Mouse (Mus musculus) cerebellum, postnatal 4 days (tissue): ENCODE measurements at regions not wholly inside any gene's neighbourhood (a gene's known extent, or its start where the extent isn't known, plus 50 kb on each side); places are given as distances from the start of the nearest gene placed in this dataset.

ENCODE experiments used
- DNase-seq, 2 experiments: peaks; one replicate each; pipeline ENCODE4 v3.0.0; 2022; ENCODE audit warnings: low spot score in 2 of 2, mixed read lengths in 1 of 2

DNA sequence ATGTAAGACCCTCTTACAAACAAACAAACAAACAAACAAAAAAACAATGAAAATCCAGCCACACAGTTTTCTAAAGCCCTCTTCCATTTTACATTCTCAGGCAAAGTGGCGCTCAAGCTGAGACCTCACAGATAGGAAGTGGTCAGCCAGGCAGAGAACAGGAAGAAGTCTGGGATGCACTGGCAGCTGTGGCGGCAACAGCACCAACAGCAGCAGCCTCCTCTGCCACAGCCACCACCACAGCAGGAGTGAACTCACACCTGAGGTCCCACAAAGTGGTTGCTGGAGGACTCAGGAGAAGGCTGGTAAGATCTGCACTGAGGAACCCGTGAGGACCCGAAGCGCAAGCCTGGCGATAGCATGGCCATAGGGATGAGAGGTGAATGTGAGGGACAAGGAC is 156.3 kb downstream of the Grm4 start:
- no peak for DNase-seq

- DNase-seq, result no peak
These were observed 156.9 kb downstream of the Grm4 start for GRCm38 (mm10) chr17:27364338-27364737.

GRCm38 (mm10) chr17:27363911-27364310 is 157.3 kb downstream of the Grm4 start:
- no peak for DNase-seq

GRCm38 (mm10) chr17:27362221-27362620 is 158.0 kb upstream of the Lemd2 start:
- DNase-seq, result no peak

GRCm38 (mm10) chr17:27361362-27361761 is 157.1 kb upstream of the Lemd2 start:
- peak in 1 of 2 experiments; percentile 34 for DNase-seq

DNA sequence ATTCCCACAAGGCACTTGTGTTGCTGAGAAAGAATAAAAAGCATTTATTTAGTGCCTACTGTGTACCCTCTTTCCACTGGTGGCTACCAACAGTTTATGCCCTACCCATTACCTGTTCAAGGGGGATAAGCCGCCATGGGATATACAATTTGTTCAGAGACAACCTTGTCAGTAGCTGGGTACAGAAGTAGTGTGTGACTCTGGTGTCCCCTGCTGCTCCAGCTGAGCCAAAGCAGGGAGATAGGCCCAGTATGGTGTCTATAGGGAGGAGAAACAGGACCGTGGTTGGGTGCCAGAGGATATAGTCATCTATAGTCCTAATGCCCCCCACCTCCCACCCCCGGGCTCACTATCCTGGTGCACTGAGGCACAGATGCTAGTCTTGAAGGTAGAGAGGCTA is 152.6 kb upstream of the Lemd2 start:
- DNase-seq, result no peak

- no peak for DNase-seq
These were observed 151.4 kb upstream of the Lemd2 start for GRCm38 (mm10) chr17:27355717-27356116.

- DNase-seq, result no peak
These were observed 150.8 kb upstream of the Lemd2 start for GRCm38 (mm10) chr17:27355056-27355455.

DNA sequence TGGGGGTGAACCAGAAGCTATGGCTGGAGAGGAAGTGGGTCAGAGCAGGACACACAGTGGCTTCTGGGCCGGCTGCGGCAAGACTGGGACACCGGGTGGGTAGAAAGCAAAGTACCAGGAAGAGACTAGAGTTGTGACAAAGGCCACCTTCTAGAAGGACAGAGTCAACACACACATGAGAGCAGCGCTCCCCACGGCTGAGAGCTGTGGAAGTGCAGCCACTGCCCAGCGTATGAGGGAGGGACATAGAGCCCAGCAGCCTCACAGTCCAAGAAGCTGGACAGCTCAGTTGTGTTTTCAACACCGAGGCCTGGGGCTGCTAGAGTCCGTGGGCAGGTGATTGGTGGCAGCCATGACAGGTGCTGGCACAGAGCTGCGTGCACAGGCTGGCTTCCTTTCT is 145.6 kb upstream of the Lemd2 start:
- no peak for DNase-seq

DNA sequence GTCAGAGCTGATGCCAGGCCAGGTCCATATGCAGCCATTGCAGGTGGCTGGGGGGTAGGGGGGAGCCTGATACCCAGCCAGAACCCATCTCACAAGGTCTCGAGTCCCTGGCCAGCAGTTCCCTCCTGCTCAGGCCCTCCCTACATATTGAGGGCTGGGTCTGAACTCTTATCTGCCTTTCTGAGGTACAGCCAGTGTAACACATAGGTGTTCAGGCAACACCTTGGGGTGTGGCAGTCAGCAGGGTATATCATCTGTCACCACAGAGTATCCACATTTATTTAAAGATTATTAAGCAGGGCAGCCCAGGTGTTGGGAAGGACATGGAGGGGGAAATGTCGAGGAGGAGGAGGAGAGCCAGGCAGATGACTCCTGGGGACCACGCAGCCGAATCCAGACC is 145.2 kb upstream of the Lemd2 start:
- no peak for DNase-seq

- DNase-seq, result no peak
These were observed 138.0 kb upstream of the Lemd2 start for GRCm38 (mm10) chr17:27341952-27342890.

DNA sequence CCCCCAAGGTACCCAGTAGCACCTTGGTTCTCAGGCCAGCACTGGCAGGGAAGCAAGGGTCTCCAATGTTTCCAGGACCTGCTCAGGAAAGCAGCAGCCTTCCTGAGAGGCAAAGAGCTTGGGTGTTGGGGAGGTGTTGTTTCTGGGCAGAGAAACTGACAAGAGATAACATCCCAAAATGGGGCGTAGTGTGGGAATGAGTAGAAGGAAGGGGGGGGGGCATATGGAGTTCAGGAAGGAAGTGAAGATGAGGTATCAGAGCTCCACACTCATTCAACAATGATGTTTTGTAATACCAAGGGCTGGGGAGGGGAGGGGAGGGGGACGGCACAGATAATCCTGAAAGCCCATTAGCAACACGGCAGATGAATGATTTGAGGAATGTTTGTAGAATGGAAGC is 135.6 kb upstream of the Lemd2 start:
- no peak for DNase-seq

DNA sequence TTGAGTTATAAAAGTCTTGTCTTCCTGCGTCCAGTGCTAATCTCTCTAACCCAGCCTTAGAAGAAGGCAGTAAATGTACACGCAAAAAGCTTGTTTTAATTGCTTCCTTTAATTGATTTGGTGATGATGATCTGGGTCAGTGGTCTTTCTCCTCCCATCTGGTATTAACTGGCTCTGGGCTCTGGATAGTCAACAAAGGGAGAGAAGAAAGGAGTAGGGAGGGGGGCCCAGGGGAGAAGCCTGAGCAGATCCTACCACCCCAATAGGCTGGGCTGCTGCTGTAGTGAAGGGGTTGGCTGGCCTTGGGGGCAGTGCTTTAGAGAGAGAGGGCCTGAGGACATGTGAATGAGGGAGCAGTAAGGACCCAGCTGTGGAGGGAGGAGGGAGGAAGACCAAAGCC is 135.0 kb upstream of the Lemd2 start:
- DNase-seq, result no peak

DNA sequence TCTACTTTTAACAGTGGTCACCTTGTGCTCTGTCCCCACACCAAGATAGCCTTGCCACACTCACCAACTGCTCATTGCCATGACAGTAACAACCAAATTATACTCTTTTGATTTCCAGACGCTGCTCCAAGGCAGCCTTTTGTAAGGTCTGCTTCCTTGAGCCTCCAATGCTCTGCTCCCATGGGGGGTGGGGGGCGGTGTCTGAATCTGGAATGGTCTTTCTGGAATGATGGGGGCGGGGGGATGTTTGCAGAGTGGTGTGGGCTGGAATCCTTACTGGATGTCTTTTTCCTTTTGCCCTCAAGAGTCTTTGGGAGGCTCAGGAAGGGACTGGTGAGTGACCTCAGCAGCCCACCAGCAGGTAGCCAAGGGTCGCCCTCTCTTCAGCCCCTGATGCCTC is 131.4 kb upstream of the Lemd2 start:
- DNase-seq, result no peak

GRCm38 (mm10) chr17:27333593-27333992 is 129.3 kb upstream of the Lemd2 start:
- DNase-seq, result no peak

DNA sequence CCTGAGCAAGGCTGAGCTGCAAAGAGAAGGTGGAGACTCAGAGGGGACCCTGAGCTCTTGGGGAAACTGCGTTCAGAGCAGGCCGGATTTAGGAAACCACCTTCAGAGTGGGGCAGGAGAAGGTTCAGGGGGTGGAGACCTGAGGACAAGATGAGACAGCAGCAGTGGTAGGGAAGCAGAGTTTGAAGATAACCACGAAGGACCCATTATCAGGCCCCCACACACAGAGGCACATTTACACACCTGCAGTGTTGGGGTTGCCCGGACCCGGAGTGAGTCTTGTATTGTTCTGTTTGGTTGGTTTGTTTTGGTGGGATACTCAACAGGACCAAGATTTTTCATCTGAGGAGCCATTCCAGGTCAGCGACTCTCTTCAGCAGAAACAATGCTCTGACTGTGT is 128.9 kb upstream of the Lemd2 start:
- no peak for DNase-seq

DNA sequence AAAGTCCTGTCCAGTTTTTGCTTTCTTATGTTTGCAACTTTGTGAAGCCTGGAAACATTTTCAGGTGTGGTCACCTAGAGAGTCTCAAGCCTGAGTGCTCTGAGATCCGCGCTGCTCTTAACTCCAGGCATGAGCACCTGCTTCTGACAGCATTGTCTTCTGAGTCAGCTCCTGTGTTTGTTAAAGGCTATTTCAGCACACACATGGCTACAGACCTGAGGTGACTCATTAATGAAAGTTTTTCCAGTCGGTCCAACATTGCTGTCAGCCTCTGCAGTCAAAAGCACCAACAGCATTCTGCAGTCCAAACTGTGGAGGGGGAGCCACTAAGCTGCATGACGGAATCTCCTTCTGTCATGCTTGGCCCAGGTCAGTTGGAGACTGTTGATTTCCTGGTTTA is 127.8 kb upstream of the Lemd2 start:
- no peak for DNase-seq

DNA sequence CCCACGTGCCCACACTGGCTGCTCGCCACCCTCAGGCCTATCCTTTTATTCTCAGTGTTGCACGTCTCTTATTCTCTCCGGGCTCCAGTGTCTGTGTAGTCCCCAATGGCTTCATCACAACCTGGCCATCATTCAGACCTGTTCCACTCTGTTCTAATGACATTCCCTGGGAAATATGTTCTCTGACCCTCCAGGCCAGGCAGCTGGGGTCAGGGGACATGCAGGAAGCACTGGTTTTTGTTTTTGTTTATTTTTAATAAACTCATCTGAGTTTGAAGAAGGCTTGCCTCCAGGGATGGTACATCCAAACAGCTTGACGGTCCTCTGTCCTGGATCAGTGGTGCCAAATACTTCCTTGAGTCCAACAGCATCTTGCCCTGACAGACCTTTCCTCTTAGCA is 127.4 kb upstream of the Lemd2 start:
- no peak for DNase-seq

DNA sequence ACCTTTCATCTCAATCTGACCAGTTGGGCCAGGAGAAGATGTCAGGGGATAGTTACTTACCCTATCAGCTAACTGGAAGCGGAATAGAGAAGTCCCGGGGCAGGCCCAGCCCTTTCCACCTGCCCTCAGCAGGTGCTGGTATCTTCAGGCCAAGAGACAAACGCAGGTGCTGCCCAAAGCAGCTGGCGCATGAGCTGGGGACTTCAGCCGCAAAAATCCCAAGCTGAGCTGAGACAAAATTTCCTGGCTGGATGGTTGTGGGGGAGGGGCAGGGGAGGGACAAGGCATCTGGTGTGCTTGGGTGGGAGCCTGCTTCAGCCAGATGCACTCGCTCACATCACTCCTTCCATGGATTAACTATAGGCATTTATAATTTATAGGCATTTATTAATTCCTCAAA is 125.5 kb upstream of the Lemd2 start:
- peak in 1 of 2 experiments; percentile 84 for DNase-seq

DNA sequence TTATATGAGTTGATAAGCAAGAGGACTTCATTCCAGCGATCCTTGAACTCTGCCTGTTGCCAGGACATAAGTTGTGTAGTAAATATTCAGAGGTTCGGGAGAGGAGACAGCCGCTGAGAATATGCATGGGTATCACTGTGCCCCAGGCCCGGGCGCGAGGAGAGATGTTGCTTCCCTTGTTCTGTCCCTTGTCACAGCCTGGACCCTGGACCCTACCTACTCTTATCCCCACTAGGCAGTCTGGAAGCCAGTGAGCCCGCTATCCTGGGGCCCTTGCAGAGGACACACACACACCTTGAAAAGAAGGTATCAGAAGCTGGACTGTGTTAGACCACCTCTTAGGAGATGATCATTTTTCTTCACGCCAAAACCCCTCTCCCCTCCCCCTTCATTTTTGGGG is 124.9 kb upstream of the Lemd2 start:
- DNase-seq, result no peak

GRCm38 (mm10) chr17:27325002-27325460 is 120.8 kb upstream of the Lemd2 start:
- DNase-seq, result peak; percentile 60 to 80

DNA sequence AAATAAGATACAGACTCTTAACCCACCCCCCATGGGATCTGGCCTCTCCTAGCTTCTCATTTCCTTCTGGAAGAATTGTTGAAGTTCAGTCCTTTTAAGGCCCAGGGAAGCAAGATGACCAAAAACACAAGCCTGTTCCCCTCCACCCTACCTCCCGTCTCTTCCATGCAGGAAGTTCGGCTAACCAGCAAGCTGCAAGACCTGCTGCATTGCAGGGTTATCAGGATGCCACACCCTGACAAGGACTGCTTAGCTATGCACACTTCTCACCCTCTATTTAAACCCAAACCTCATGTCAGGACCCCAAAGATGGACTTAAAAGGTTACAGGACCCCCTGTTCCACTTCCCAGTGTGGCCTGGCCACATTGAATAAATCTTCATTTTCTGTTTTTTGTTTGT is 119.2 kb upstream of the Lemd2 start:
- peak in 1 of 2 experiments; percentile 4 for DNase-seq

DNA sequence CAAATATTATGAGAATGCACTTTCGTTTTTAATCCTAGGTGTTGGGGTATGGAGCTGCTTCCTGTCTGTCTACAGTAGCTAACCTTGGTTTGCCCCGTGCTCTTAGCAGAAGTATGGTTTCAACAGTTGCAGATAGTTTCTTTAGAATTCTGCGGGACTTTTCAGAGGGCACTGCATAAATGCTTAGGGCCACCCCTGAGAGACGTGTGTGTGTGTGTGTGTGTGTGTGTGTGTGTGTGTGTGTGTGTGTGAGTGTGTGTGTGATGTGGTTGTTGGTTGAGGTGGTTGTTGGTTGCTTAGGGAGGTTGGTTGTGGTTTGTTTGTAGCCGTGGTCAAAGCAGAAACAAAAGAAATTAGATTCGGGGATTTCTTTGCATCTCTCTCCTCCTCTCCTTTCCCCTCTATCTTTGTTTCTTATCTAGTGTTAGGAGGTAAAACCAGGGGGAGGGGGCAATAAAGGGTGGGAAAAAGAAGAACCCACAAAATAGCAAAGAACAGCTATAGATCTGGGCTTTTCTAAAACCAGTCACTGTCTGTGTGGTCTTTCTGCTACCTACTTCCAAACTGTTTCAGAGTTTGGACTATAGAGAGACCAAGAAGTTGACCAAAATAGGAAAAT is 118.7 kb upstream of the Lemd2 start:
- DNase-seq, result no peak
